Mouse (Mus musculus): ENCODE data around the gene 5430427O19Rik.

DNA sequence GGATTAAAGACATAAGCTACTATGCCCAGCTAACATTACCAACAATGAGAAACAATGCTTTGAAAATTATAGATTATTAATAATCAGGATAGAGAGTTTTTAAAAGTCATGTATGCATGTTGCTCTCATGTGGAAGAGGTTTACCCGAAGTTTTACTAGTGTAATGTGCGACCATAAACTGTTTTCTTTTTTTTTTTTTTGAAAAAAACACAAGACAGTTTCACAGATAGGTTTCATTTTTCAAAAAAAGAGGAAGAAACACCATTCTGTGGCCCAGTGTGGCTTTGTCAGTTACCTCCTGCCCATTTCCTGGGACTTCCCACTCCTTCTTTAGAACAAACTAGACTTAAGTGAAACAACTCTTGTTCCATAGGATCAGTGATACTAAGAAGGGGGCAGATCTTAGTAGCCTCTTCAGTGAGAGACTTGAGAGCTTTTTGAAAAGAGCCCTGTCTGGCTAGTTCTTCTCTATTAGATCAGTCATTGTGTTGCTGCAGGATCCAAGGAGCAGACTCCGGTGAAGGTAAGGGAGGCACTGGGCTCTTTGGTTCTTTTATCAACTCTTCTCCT is at the start of gene 5430427O19Rik:
- TF ChIP-seq POLR2A (IDR thresholded peaks at IDR 0.05; ENCODE audit: low read depth, low read length) (no peak), CTCF (IDR thresholded peaks at IDR 0.05; ENCODE audit: extremely low read depth, insufficient read length, insufficient replicate concordance, low read depth, low read length) (no peak)
